Mouse (Mus musculus): ENCODE data around the gene Exoc2. TPM values are rescaled to one million over a fixed set of nuclear protein-coding genes. Genes with fewer than 3 reads are reported as not detected.

Exoc2 gene
- polyA plus RNA-seq, 1 experiment from 2014 or later: 36.0 TPM

DNA sequence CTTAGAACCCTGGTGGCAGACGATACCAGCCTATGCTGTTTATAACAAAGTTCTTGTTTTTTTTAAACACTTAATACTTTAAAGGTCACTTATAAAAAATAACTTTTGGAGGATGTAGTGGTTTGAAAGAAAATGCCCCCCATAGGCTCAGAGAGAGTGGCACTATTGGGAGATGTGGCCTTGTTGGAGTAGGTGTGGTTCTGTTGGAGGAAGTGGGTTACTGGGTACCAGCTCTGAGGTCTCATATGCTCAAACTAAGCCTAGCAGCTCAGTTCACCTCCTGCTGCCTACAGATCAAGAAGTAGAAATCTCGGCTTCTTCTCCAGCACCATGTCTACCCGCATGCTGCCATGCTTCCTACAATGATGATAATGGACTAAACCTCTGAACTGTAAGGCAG lies 98.1 kb downstream of the Exoc2 start:
- no peaks in the 10 kb centered on the region for H3K27me3 ChIP-seq (ENCODE audit: control insufficient read depth, insufficient read depth, low read length)
- H3K4me3 ChIP-seq (ENCODE audit: low read depth, low read length): no peak overlapping the region
- no peaks in the 10 kb centered on the region for H3K4me1 ChIP-seq (ENCODE audit: control insufficient read depth, insufficient read depth, low read length)
- no peak overlapping the region for H3K9ac ChIP-seq (replicated peaks; ENCODE audit: low read depth, low read length)
- no peak overlapping the region for H3K27ac ChIP-seq (ENCODE audit: low read length)
- 90% methylated on average over 3 of the region's 3 CpGs for WGBS
- H3K9me3 ChIP-seq (ENCODE audit: control insufficient read depth, low read depth, low read length): no peaks in the 10 kb centered on the region
- peaks cover 8% of the 10 kb centered on the region; the same call in 1 of the 2 replicates for H3K36me3 ChIP-seq (ENCODE audit: control insufficient read depth, insufficient read depth, low read length)
- no peak overlapping the region for H3K4me2 ChIP-seq (replicated peaks; ENCODE audit: low read depth, low read length)
- no peak for ATAC-seq (ENCODE audit: insufficient number of reproducible peaks, insufficient read depth, low FRiP score, low read depth)

DNA sequence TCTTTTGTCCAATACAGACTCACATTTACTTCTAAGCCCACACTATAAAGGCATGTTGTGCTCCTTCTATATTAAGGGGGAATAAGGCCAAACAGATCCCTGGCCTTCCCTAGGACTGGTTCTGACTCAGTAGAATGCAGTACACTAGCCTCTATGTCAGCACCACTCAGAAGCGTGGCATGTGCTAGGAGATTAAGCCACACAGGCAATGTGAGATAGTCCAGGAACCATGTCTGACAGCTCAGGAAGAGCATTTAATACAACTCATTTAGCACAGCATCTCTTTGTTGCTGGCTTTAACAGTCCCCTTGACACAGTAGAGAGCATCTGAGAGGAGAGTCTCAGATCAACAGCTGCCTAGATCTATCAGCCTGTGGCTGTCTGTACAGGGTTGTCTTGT lies 100.4 kb downstream of the Exoc2 start:
- H3K9me3 ChIP-seq (ENCODE audit: control insufficient read depth, low read depth, low read length): no peaks in the 10 kb centered on the region
- H3K9ac ChIP-seq (replicated peaks; ENCODE audit: low read depth, low read length): no peak overlapping the region
- H3K27me3 ChIP-seq (ENCODE audit: control insufficient read depth, insufficient read depth, low read length): no peaks in the 10 kb centered on the region
- no peak overlapping the region for H3K4me3 ChIP-seq (ENCODE audit: low read depth, low read length)
- H3K4me1 ChIP-seq (ENCODE audit: control insufficient read depth, insufficient read depth, low read length): no peaks in the 10 kb centered on the region
- 65% methylated on average over 1 of the region's 1 CpGs for WGBS
- peaks cover 8% of the 10 kb centered on the region; the same call in 1 of the 2 replicates for H3K36me3 ChIP-seq (ENCODE audit: control insufficient read depth, insufficient read depth, low read length)
- H3K27ac ChIP-seq (ENCODE audit: low read length): no peak overlapping the region
- no peak for ATAC-seq (ENCODE audit: insufficient number of reproducible peaks, insufficient read depth, low FRiP score, low read depth)
- no peak overlapping the region for H3K4me2 ChIP-seq (replicated peaks; ENCODE audit: low read depth, low read length)

DNA sequence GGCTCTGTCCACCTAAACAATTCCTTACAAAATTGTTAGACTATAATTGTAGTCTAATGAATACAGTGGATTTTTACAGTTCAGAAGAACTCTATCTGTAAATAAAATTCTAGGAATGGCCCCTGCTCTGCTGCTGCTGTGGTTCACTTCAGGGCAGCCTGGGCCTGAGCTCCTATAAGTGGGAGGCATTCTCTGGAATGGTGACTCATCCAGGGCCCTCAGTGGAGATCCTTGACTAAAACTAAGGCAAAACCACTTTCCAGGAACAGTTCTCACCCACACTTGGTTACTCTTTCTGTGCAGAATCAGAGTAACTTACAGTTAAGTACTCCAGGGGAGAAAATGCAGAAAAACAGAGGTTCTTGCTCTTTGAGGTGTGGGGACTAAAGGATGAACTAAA lies 108.4 kb downstream of the Exoc2 start:
- no peak overlapping the region for H3K27ac ChIP-seq (ENCODE audit: low read length)
- no peaks in the 10 kb centered on the region for H3K27me3 ChIP-seq (ENCODE audit: control insufficient read depth, insufficient read depth, low read length)
- no peak overlapping the region for H3K4me2 ChIP-seq (replicated peaks; ENCODE audit: low read depth, low read length)
- no peak overlapping the region for H3K9ac ChIP-seq (replicated peaks; ENCODE audit: low read depth, low read length)
- H3K4me3 ChIP-seq (ENCODE audit: low read depth, low read length): no peak overlapping the region
- H3K9me3 ChIP-seq (ENCODE audit: control insufficient read depth, low read depth, low read length): no peaks in the 10 kb centered on the region
- peaks cover 4% of the 10 kb centered on the region for H3K36me3 ChIP-seq (ENCODE audit: control insufficient read depth, insufficient read depth, low read length)
- H3K4me1 ChIP-seq (ENCODE audit: control insufficient read depth, insufficient read depth, low read length): no peaks in the 10 kb centered on the region
- no peak for ATAC-seq (ENCODE audit: insufficient number of reproducible peaks, insufficient read depth, low FRiP score, low read depth)

DNA sequence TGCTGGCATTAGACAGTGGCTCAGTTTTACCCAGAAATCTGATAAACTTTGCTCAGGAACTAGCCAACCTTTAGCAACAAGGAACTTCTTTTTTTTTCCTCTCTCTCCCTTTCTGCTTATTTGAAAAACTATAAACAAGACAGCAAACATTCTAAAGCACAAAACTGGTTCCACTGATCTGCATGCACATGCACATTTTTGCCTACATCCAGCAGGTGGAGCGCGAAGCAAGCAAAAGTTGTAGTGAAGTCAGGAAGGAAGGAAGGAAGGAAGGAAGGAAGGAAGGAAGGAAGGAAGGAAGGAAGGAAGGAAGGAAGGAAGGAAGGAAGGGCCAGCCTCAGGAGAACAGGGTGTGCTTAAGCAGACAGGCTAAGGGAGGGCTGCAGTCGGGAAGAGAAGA lies 109.9 kb downstream of the Exoc2 start:
- 75% methylated on average over 3 of the region's 3 CpGs for WGBS
- Histone ChIP-seq H3K4me3 (ENCODE audit: low read depth, low read length) (no peak overlapping the region), H3K27ac (ENCODE audit: low read length) (no peak overlapping the region), H3K9me3 (ENCODE audit: control insufficient read depth, low read depth, low read length) (no peaks in the 10 kb centered on the region), H3K4me2 (replicated peaks; ENCODE audit: low read depth, low read length) (no peak overlapping the region), H3K4me1 (ENCODE audit: control insufficient read depth, insufficient read depth, low read length) (no peaks in the 10 kb centered on the region), H3K27me3 (ENCODE audit: control insufficient read depth, insufficient read depth, low read length) (no peaks in the 10 kb centered on the region), H3K9ac (replicated peaks; ENCODE audit: low read depth, low read length) (no peak overlapping the region), H3K36me3 (ENCODE audit: control insufficient read depth, insufficient read depth, low read length) (peaks cover 4% of the 10 kb centered on the region)
- no peak for ATAC-seq (ENCODE audit: insufficient number of reproducible peaks, insufficient read depth, low FRiP score, low read depth)

DNA sequence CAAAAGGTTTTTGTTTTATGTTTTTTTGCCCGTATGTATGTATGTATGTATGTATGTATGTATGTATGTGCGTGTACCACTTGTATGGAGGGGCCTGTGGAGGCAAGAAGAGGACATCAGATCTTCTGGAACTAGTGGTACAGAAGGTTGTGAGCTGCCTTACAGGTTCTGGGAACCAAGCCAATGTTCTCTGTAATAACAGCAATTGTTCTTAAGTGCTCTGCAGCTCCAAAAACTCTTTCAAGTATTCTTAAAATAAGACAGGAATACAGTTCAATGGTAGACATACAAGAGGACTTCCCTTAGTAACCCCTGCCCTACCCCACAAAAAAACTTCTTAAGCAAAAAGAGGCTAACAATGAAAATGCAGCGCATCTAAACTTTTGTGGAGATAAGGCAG lies 115.5 kb downstream of the Exoc2 start:
- peaks cover 14% of the 10 kb centered on the region; the same call in 1 of the 2 replicates for H3K36me3 ChIP-seq (ENCODE audit: control insufficient read depth, insufficient read depth, low read length)
- 92% methylated on average over 3 of the region's 3 CpGs for WGBS
- no peak overlapping the region for H3K4me3 ChIP-seq (ENCODE audit: low read depth, low read length)
- no peak overlapping the region for H3K9ac ChIP-seq (replicated peaks; ENCODE audit: low read depth, low read length)
- no peaks in the 10 kb centered on the region for H3K9me3 ChIP-seq (ENCODE audit: control insufficient read depth, low read depth, low read length)
- no peaks in the 10 kb centered on the region for H3K27me3 ChIP-seq (ENCODE audit: control insufficient read depth, insufficient read depth, low read length)
- no peak overlapping the region for H3K27ac ChIP-seq (ENCODE audit: low read length)
- H3K4me2 ChIP-seq (replicated peaks; ENCODE audit: low read depth, low read length): no peak overlapping the region
- no peak for ATAC-seq (ENCODE audit: insufficient number of reproducible peaks, insufficient read depth, low FRiP score, low read depth)
- no peaks in the 10 kb centered on the region for H3K4me1 ChIP-seq (ENCODE audit: control insufficient read depth, insufficient read depth, low read length)

DNA sequence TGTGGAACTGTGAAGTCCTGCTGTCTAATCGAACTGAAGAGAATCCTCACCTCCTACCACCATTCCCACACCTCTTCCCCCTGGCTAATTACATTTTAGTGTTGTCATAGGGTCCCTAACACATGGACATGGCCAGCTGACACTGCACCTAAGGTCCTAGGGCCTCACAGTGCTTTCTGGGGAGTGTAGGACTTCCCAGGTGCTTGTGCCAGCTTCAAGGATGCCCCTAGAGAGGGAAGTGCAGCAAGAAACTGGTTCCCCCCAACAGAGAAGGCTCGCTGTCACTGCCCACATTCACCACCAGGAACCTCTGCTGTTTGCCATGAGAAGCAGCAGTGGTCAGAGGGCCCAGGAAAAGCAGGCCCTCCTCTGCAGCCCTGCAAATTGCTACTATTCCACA lies 123.2 kb downstream of the Exoc2 start:
- no peak for ATAC-seq (ENCODE audit: insufficient number of reproducible peaks, insufficient read depth, low FRiP score, low read depth)
- 76% methylated on average over 2 of the region's 2 CpGs for WGBS
- no peak overlapping the region for H3K27ac ChIP-seq (ENCODE audit: low read length)

DNA sequence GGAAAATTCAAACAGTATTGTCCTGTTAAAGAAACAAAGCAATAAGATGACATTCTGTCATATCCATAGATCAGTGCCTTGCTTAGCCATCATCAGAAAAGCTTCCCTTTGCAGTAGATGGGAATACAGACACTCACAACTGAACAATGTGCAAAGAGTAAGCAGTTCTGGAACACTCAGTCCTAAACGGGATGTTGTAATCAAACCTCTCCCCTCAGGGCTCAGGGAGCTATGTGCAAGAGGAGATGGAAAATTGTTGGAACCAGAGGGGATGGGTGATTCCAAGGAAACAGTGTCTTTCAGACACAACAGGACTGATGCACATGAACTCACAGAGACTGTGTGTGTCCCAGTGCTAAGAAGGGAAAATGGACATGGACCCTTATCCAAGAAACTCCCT lies 125.9 kb downstream of the Exoc2 start:
- Histone ChIP-seq H3K27ac (ENCODE audit: low read length) (no peak overlapping the region), H3K36me3 (ENCODE audit: control insufficient read depth, insufficient read depth, low read length) (no peaks in the 10 kb centered on the region; the same call in 1 of the 2 replicates), H3K27me3 (ENCODE audit: control insufficient read depth, insufficient read depth, low read length) (no peaks in the 10 kb centered on the region), H3K4me3 (ENCODE audit: low read depth, low read length) (no peak overlapping the region), H3K4me1 (ENCODE audit: control insufficient read depth, insufficient read depth, low read length) (no peaks in the 10 kb centered on the region), H3K4me2 (replicated peaks; ENCODE audit: low read depth, low read length) (no peak overlapping the region), H3K9me3 (ENCODE audit: control insufficient read depth, low read depth, low read length) (no peaks in the 10 kb centered on the region), H3K9ac (replicated peaks; ENCODE audit: low read depth, low read length) (no peak overlapping the region)
- WGBS: 73% methylated on average over 1 of the region's 1 CpGs
- no peak for ATAC-seq (ENCODE audit: insufficient number of reproducible peaks, insufficient read depth, low FRiP score, low read depth)

More for the DNA sequence above, 123.2 kb downstream of the Exoc2 start:
- no peaks in the 10 kb centered on the region for H3K4me1 ChIP-seq (ENCODE audit: control insufficient read depth, insufficient read depth, low read length)
- H3K4me2 ChIP-seq (replicated peaks; ENCODE audit: low read depth, low read length): no peak overlapping the region
- no peaks in the 10 kb centered on the region for H3K9me3 ChIP-seq (ENCODE audit: control insufficient read depth, low read depth, low read length)
- no peak overlapping the region for H3K4me3 ChIP-seq (ENCODE audit: low read depth, low read length)
- no peaks in the 10 kb centered on the region for H3K27me3 ChIP-seq (ENCODE audit: control insufficient read depth, insufficient read depth, low read length)
- H3K9ac ChIP-seq (replicated peaks; ENCODE audit: low read depth, low read length): no peak overlapping the region
- H3K36me3 ChIP-seq (ENCODE audit: control insufficient read depth, insufficient read depth, low read length): peaks cover 10% of the 10 kb centered on the region; the same call in 1 of the 2 replicates

DNA sequence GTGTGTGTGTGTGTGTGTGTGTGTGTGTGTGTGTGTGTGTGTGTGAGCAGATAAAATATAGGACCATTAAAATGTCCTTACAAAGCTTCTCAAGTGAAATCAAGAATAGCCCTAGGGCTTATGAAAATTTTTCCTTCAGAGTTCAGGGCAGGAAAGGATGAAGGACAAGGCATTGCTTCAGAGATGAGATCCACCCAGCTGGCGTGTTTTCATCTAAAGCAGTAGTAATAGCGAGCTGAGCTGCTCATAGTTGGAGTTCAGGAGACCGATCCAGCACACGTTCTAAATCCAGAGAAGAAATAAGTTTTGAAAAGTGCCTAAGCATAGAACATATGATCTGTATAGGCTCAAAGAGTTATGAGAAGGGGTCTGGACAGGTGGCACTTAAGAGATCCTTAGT lies 127.4 kb downstream of the Exoc2 start:
- H3K4me1 ChIP-seq (ENCODE audit: control insufficient read depth, insufficient read depth, low read length): no peaks in the 10 kb centered on the region
- no peaks in the 10 kb centered on the region; the same call in 1 of the 2 replicates for H3K36me3 ChIP-seq (ENCODE audit: control insufficient read depth, insufficient read depth, low read length)
- H3K27ac ChIP-seq (ENCODE audit: low read length): no peak overlapping the region
- H3K9me3 ChIP-seq (ENCODE audit: control insufficient read depth, low read depth, low read length): no peaks in the 10 kb centered on the region
- ATAC-seq (ENCODE audit: insufficient number of reproducible peaks, insufficient read depth, low FRiP score, low read depth): no peak
- no peak overlapping the region for H3K4me2 ChIP-seq (replicated peaks; ENCODE audit: low read depth, low read length)
- no peak overlapping the region for H3K4me3 ChIP-seq (ENCODE audit: low read depth, low read length)
- 88% methylated on average over 4 of the region's 4 CpGs for WGBS
- no peaks in the 10 kb centered on the region for H3K27me3 ChIP-seq (ENCODE audit: control insufficient read depth, insufficient read depth, low read length)
- H3K9ac ChIP-seq (replicated peaks; ENCODE audit: low read depth, low read length): no peak overlapping the region

DNA sequence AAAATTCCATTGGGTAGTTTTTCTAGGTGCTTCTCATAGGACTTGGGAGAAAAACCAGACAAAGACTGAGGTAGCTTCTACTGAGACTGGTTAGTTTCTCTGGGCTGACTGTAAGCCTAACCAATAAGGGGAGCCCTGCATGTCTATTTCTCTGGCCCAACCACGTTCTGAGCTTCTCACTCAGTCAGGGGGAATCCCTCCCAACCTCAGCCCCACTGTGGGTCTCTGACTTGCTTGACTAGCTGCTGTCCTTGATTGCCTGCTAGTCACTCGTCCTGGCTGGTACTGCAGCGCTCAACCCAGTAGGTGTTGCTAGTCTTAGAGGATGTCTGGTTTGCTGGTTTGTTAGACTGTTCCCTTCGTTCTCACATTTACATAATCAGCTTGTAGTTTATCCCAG lies 130.8 kb downstream of the Exoc2 start:
- Histone ChIP-seq H3K4me3 (ENCODE audit: low read depth, low read length) (no peak overlapping the region), H3K9ac (replicated peaks; ENCODE audit: low read depth, low read length) (no peak overlapping the region), H3K27me3 (ENCODE audit: control insufficient read depth, insufficient read depth, low read length) (no peaks in the 10 kb centered on the region), H3K9me3 (ENCODE audit: control insufficient read depth, low read depth, low read length) (no peaks in the 10 kb centered on the region), H3K27ac (ENCODE audit: low read length) (no peak overlapping the region), H3K36me3 (ENCODE audit: control insufficient read depth, insufficient read depth, low read length) (no peaks in the 10 kb centered on the region; the same call in 1 of the 2 replicates), H3K4me1 (ENCODE audit: control insufficient read depth, insufficient read depth, low read length) (no peaks in the 10 kb centered on the region), H3K4me2 (replicated peaks; ENCODE audit: low read depth, low read length) (no peak overlapping the region)
- 90% methylated on average over 4 of the region's 4 CpGs for WGBS
- no peak for ATAC-seq (ENCODE audit: insufficient number of reproducible peaks, insufficient read depth, low FRiP score, low read depth)

Data from stomach, embryonic 14.5 days (tissue).